Mouse (Mus musculus) olfactory bulb, adult 2 months (tissue): ENCODE data around the gene Med24. TPM values are rescaled to one million over a fixed set of nuclear protein-coding genes. Genes with fewer than 3 reads are reported as not detected.

ENCODE experiments used
- H3K27ac ChIP-seq: fragments of 200-500 bp; 2 replicates; pipeline ENCODE4 v1.5.1; 2012; ENCODE audit warnings: low read depth, low read length; ENCODE audit not compliant: insufficient read depth
- H3K4me1 ChIP-seq: fragments of 200-500 bp; 2 replicates; pipeline ENCODE4 v1.6.1; 2012; ENCODE audit warnings: low read length; ENCODE audit not compliant: control insufficient read depth, insufficient read depth
- H3K4me3 ChIP-seq: fragments of 200-500 bp; 2 replicates; pipeline ENCODE4 v1.5.1; 2012; ENCODE audit warnings: mild to moderate bottlenecking, low read depth, low read length, moderate library complexity; ENCODE audit not compliant: insufficient read depth
- CTCF ChIP-seq: fragments of 200-500 bp; IDR thresholded peaks from 2 replicates; pipeline ENCODE4 v1.5.1; 2012; ENCODE audit warnings: low read depth, mild to moderate bottlenecking, low read length, moderate library complexity; ENCODE audit not compliant: insufficient read depth
- POLR2A ChIP-seq: fragments of 200-500 bp; IDR thresholded peaks from 2 replicates; pipeline ENCODE4 v1.6.1; 2012; ENCODE audit warnings: mild to moderate bottlenecking, low read depth, low read length, moderate library complexity; ENCODE audit not compliant: insufficient read depth
- WGBS: fragments of 180-500 bp; shearing (Covaris S2); methylation state at CpG from one replicate; pipeline ENCODE4 v1.1.7; 2018; 5-methylcytosine and 5-hydroxymethylcytosine counted together
- polyA plus RNA-seq: library from polyadenylated mRNA; stranded (reverse); fragments of >200 nt; gene quantifications from 2 replicates; pipeline ENCODE4 v1.2.4, GENCODE M21; 2012; ENCODE audit warnings: low replicate concordance; ENCODE audit not compliant: missing spikeins, insufficient read depth, insufficient read length

Med24 gene
- polyA plus RNA-seq, 1 experiment = not detected

DNA sequence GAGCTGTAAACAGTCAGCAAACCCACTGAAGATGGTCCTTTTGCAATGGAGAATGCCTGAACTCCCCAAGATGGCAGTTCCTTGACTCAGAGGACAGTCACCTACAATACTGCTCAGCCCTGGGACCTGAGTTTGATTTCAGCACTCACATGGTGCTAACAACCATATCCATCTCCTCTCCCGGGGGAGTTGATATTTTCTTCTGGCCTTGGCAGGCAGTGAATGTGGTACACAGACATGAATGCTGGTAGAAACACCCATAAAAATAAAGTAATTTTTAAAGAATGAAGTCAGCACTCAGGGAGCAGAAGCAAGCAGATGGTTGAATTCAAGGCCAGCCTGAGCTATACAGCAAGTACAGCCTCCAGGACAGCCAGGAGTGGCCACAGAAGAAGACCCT, 6.9 kb upstream of the Med24 start:
- Histone ChIP-seq H3K27ac (no peak overlapping the region), H3K4me1 (peaks cover 23% of the 10 kb centered on the region), H3K4me3 (no peak overlapping the region)
- TF ChIP-seq POLR2A (no peak), CTCF (no peak)
- 77% methylated on average over 1 of the region's 1 CpGs for WGBS

DNA sequence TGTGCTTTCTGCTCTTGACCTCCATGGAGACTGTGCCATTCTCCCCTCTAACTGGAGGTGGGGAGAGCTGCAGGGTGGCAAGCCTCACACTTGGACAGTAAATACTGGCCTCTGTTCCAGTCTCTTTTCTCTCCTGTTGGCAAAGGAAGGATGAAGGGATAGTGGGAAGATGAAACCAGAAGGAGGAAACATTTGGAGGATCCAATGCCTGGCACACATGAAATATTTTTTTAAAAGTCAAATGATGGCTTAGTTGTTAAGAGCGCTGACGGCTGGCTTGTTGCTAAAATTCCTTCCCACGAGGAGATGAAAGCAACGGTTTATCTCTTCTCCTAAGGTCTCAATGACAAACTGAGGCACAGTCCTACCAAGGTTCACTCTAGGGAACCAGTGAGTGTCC, 5.9 kb upstream of the Med24 start:
- Histone ChIP-seq H3K4me3 (no peak overlapping the region), H3K27ac (no peak overlapping the region), H3K4me1 (peaks cover 20% of the 10 kb centered on the region)
- 79% methylated on average over 4 of the region's 4 CpGs for WGBS
- no peak for TF ChIP-seq CTCF
- TF ChIP-seq POLR2A = no peak

DNA sequence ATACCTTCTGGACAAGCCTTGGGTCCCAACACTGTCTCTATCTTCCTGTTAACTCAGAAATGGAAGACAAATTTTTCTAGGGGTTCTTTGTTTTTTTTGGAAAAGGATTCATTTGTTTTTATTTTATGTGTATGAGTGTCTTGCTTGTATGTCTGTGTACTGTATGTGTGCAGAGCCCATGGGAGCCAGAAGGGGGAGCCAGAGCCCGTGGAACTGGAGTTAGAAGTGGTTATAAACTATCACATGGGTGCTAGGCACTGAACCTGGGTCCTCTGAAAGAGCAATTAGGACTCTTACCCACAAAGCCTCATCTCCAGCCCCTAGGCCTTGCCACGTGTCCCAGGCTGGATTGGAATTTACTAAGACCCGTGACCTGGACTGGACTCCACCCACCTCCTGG, 4.8 kb upstream of the Med24 start:
- WGBS = 78% methylated on average over 3 of the region's 3 CpGs
- Histone ChIP-seq H3K4me3 (no peak overlapping the region), H3K27ac (no peak overlapping the region), H3K4me1 (peaks cover 15% of the 10 kb centered on the region)
- TF ChIP-seq POLR2A (no peak), CTCF (no peak)

DNA sequence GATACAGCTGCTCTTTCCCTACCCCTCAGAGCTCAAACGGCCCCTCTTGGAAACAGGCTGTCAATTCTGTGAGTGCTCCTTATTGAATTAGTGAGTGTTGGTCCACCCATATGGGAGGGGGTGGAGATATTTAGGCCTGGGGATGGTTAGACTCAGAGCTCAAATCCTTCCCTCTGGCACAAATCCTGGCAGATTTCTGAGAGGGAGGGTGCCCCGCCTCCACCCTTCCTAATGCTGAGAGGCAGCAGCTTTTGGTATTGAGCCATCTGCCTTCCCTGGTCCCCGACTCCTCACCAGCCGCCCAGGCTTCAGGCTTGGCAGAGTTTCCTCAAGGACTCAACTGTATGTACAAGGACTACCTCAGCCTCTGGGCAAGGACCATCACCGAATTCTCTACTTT, 1.9 kb upstream of the Med24 start:
- Histone ChIP-seq H3K4me3 (no peak overlapping the region), H3K4me1 (peaks cover 13% of the 10 kb centered on the region), H3K27ac (0 out of 2 replicates have a peak overlapping the region, but pooled peaks have one; percentile 26)
- TF ChIP-seq POLR2A = no peak
- no peak for TF ChIP-seq CTCF
- WGBS = 20% methylated on average over 5 of the region's 5 CpGs

DNA sequence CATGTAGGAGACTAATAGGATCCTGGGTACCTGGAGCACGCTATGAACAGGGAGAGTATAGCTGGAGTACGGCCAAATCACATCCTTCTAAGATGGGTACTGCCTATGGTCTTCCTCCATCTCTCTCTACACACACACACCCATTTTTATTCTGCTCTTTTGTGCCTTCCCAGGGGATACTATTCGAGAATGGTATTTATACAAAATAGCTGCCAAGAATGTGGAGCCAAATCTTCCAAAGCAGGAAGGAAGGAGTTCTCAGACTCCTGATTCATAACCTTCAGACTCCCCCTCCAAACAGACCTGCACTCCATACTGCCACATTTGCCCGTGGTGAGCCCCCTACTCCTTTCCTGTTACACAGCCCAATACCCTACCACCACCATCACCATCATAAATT, 1.5 kb upstream of the Med24 start:
- TF ChIP-seq CTCF (no peak), POLR2A (no peak)
- H3K4me1 ChIP-seq = peaks cover 13% of the 10 kb centered on the region
- 34% methylated on average over 4 of the region's 4 CpGs for WGBS
- no peak overlapping the region for H3K4me3 ChIP-seq
- H3K27ac ChIP-seq = 0 out of 2 replicates have a peak overlapping the region, but pooled peaks have one; percentile 17

DNA sequence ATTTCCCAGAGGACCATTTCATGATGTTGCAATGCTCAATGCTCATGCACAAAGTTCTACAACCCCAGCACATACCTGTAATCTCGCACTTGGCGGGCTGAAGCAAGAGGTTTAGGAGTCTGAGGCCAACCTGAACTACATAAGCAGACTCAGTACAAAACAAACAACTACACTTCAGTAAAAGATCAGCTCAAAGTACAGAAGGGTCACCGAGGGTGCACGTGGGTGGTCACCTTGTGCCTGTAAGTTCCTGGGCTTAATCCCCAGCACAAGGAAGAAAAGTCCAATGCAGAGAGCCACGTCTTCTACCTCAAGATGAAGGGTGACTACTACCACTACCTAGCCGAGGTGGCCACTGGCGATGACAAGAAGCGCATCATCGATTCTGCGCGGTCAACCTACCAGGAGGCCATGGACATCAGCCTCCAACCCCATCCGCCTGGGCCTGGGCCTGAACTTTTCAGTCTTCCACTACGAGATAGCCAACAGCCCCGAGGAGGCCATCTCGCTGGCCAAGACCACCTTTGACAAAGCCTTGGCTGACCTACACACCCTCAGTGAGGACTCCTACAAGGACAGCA, 3.2 kb downstream of the Med24 start:
- 96% methylated on average over 15 of the region's 15 CpGs for WGBS
- no peak overlapping the region for H3K27ac ChIP-seq
- H3K4me3 ChIP-seq = no peak overlapping the region
- H3K4me1 ChIP-seq = peaks cover 16% of the 10 kb centered on the region
- TF ChIP-seq CTCF (no peak), POLR2A (no peak)

DNA sequence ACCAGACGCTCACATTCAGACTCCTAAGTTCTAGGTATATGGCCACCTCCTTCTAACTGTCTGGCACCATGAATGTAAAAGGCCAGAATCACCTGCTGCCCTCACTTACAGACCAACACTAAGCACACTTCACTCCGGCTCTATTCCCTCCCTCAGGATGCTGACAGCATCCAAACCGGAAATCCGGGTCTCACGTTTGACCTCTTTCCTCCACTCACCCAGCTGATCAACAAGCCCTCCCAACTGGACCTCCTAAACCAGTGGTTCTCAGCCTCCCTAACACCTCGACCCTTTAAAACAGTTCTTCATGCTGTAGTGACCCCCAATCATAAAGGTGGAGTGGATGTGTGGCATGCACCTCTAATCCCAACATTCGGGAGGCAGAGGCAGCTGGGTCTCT, 6.1 kb downstream of the Med24 start:
- 88% methylated on average over 7 of the region's 7 CpGs for WGBS
- Histone ChIP-seq H3K27ac (no peak overlapping the region), H3K4me3 (no peak overlapping the region), H3K4me1 (peaks cover 13% of the 10 kb centered on the region)
- TF ChIP-seq CTCF = no peak
- TF ChIP-seq POLR2A = no peak

DNA sequence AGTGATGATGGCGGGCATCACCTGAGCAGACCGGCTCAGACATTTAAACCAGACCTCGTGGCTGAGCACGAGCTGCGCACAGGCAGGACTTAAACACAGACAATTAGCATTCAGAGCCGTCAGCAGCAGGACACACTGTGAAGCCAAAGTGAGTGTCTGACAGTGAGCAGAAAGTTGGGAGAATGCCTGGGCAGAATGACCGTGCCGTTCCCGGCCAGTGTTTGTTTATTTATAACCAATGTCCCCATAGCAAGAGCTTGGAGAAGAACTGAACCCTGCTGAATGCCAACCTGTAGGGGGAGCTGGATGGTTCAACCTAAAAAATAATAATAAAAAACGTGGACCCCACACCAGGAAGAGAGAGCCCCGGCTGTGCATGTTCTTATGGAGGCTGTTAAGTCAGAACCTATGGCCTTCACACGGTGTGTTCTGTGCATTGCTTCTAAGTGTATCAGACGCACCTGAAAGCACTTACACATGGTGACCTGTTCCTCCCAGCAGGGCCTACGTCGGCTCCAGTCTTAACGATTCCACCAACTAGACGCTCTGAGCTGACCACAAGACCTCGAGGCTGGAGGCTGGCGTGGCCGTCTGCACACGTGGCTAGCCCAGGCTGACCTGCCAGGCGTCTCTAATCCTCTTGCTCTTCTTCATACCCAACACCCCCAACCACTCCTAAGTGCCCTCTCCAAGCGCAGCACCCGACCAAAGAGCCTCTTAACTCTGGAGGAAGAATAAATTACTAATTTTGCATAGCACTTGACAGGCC, 7.6 kb downstream of the Med24 start:
- peak overlapping the region; percentile 31; the same call in 1 of the 2 replicates for H3K27ac ChIP-seq
- TF ChIP-seq POLR2A (no peak), CTCF (no peak)
- H3K4me1 ChIP-seq = peaks cover 20% of the 10 kb centered on the region
- H3K4me3 ChIP-seq = no peak overlapping the region
- 47% methylated on average over 24 of the region's 24 CpGs for WGBS

DNA sequence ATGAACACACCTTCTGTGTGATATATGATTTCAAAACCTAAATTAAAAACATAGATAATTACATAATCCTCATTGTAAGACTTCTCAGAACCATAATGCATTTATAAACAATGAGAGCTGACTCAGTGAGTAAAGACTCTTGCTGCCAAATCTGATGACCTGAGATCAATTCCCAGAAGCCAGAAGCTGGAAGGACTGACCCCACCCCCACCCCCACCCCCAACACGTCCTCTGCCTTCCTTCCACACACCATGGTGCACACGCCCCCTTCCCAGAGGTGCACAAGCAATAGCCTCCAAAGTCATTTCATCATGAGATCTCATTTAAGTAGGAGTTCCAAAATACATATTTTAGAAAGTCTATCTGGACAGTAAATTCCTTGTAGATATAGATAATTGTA, 8.5 kb downstream of the Med24 start:
- Histone ChIP-seq H3K27ac (no peak overlapping the region), H3K4me1 (peaks cover 20% of the 10 kb centered on the region), H3K4me3 (no peak overlapping the region)
- 65% methylated on average over 2 of the region's 2 CpGs for WGBS
- no peak for TF ChIP-seq CTCF
- no peak for TF ChIP-seq POLR2A

DNA sequence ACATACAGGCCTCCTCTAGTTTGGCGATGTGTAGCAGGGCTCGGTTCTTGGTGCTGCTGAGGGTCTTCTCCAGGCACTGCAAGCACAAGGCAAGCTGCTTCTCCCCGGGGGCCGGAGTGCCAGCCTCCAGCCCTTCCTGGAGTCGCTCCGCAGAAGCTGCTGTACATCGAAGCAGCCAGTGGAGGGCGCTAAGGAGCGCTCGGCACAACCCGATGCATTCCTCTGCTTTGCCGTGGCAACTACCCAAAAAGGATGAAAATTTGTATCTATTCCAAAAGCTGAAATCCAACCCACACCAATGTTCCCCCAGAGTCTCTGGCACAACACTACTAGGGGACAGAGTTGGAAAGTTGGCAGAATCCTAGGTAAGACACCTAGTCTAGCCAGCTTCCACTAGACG, 11.3 kb downstream of the Med24 start:
- no peak for TF ChIP-seq POLR2A
- peak; percentile 92 for TF ChIP-seq CTCF

More for the DNA sequence above, 11.3 kb downstream of the Med24 start:
- WGBS = 4% methylated on average over 13 of the region's 13 CpGs
- H3K4me3 ChIP-seq = no peak overlapping the region
- H3K4me1 ChIP-seq = peaks cover 20% of the 10 kb centered on the region
- 0 out of 2 replicates have a peak overlapping the region, but pooled peaks have one; percentile 14 for H3K27ac ChIP-seq
